Mouse (Mus musculus): Measurements from ENCODE around the gene Fra10ac1. TPM values are rescaled to one million over a fixed set of nuclear protein-coding genes. Genes with fewer than 3 reads are reported as not detected.

Gene Fra10ac1
- 19.5 TPM for polyA plus RNA-seq (2017; shearing (Covaris generic))

GRCm38 (mm10) chr19:38223905-38224684, at the start of gene Fra10ac1:
Gene Fra10ac1, minus strand, starts transcription at chr19:38224156.

GRCm38 (mm10) chr19:38264505-38265500, 40.8 kb upstream of the Fra10ac1 start, which contains the start of gene Lgi1:
Gene Lgi1, plus strand, starts transcription at chr19:38264536.

Other genes starting within 250 kb of the Fra10ac1 start
- gene Myof, start 180.6 kb downstream of the Fra10ac1 start, polyA plus RNA-seq (2017; shearing (Covaris generic)): 0.78 TPM
- 4.5 TPM for gene Cep55, start 169.1 kb downstream of the Fra10ac1 start, polyA plus RNA-seq (2017; shearing (Covaris generic))
- not detected for gene Ffar4, start 127.1 kb downstream of the Fra10ac1 start, polyA plus RNA-seq (2017; shearing (Covaris generic))
- not detected for gene Rbp4, start 98.9 kb downstream of the Fra10ac1 start, polyA plus RNA-seq (2017; shearing (Covaris generic))
- gene Pde6c, start 91.4 kb downstream of the Fra10ac1 start, polyA plus RNA-seq (2017; shearing (Covaris generic)): not detected
- not detected for gene Lgi1, start 40.4 kb upstream of the Fra10ac1 start, polyA plus RNA-seq (2017; shearing (Covaris generic))
- 3.1 TPM for gene Slc35g1, start 171.8 kb upstream of the Fra10ac1 start, polyA plus RNA-seq (2017; shearing (Covaris generic))

All from activated CD4-positive, CD25-positive, alpha-beta regulatory T cell, adult 9 weeks (primary cell).